ENCODE assay signal across 8 mouse cellular contexts in the genomic region with DNA sequence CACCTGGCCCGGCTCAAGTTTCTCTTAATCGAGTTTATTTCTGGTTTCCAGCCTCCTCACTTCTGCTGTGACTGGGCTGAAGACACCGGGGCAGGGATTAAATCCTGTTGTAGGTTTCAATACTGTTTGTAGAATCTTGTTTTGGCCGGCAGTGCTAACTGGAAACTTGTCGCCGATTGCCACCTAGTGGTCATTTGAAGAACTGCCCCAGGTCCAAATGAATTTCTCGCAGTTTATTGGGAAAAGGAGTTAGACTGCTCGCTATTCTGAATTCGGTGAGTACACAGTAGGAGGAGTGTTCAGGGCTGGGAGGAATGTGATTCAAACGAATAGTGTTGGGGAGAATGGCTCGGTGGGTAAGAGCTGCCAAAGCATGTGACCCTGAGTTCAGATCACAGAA. TPM values are rescaled to one million over a fixed set of nuclear protein-coding genes. Genes with fewer than 3 reads are reported as not detected.
A peak's percentile ranks its signal among the peaks of the same experiment; 100 is the strongest.
DNase-seq lines count a peak whose midpoint lies in the region; ATAC-seq and TF ChIP-seq lines count a peak whose summit lies in the region.

No protein-coding gene starts in this region.

- H3K27ac ChIP-seq in kidney, postnatal 0 days = no peak overlapping the region
- H3K27ac ChIP-seq in liver, embryonic 11.5 days (ENCODE audit: low read depth, low read length) = no peak overlapping the region
- no peak overlapping the region for H3K27ac ChIP-seq in stomach, embryonic 14.5 days (ENCODE audit: low read length)

- H3K9me3 ChIP-seq in kidney, postnatal 0 days (replicated peaks; ENCODE audit: low read length) = no peaks in the 10 kb centered on the region
- no peaks in the 10 kb centered on the region for H3K9me3 ChIP-seq in liver, embryonic 11.5 days (ENCODE audit: control insufficient read depth, low read length)
- no peaks in the 10 kb centered on the region for H3K9me3 ChIP-seq in stomach, embryonic 14.5 days (ENCODE audit: control insufficient read depth, low read depth, low read length)

- H3K27me3 ChIP-seq in kidney, postnatal 0 days (ENCODE audit: insufficient read depth, low read length) = no peaks in the 10 kb centered on the region
- no peaks in the 10 kb centered on the region for H3K27me3 ChIP-seq in liver, embryonic 11.5 days (replicated peaks; ENCODE audit: control insufficient read depth, insufficient read depth, low read length)
- no peaks in the 10 kb centered on the region for H3K27me3 ChIP-seq in stomach, embryonic 14.5 days (ENCODE audit: control insufficient read depth, insufficient read depth, low read length)

- H3K4me3 ChIP-seq in kidney, postnatal 0 days (replicated peaks; ENCODE audit: low read depth, low read length) = no peak overlapping the region
- no peak overlapping the region for H3K4me3 ChIP-seq in liver, embryonic 11.5 days (ENCODE audit: low read depth, low read length)
- no peak overlapping the region for H3K4me3 ChIP-seq in stomach, embryonic 14.5 days (ENCODE audit: low read depth, low read length)

- peak; percentile 91 for DNase-seq in 3T3-L1 (ENCODE audit: low read depth, low spot score)
- DNase-seq in adrenal gland, adult 18-20 months (ENCODE audit: low spot score in 2 of 2) = peak; percentile 79 to 82
- DNase-seq in embryo, embryonic 10.5 days (ENCODE audit: low spot score) = peak; percentile 93
- DNase-seq in gastrocnemius, postnatal 36 days = peak; percentile 51 to 67
- DNase-seq in kidney, postnatal 0 days (ENCODE audit: low spot score) = peak; percentile 94
- peak; percentile 73 for DNase-seq in liver, embryonic 11.5 days (ENCODE audit: low spot score)
- DNase-seq in naive thymus-derived CD4-positive, alpha-beta T cell, adult 2 months (ENCODE audit: low read depth) = peak; percentile 90

- whole genome bisulfite sequencing in kidney, postnatal 0 days = 2% methylated on average over 11 of the region's 11 CpGs
- WGBS in liver, embryonic 11.5 days = 4% methylated on average over 11 of the region's 11 CpGs
- whole genome bisulfite sequencing in stomach, embryonic 14.5 days = 3% methylated on average over 11 of the region's 11 CpGs

- TF ChIP-seq CTCF in kidney, postnatal 0 days (IDR thresholded peaks at IDR 0.05; ENCODE audit: low read depth) = peak; percentile 98

- H3K4me2 ChIP-seq in kidney, postnatal 0 days (ENCODE audit: low read length) = no peak overlapping the region
- H3K4me2 ChIP-seq in liver, embryonic 11.5 days = peak overlapping the region; percentile 26; the same call in 1 of the 2 replicates
- no peak overlapping the region for H3K4me2 ChIP-seq in stomach, embryonic 14.5 days (replicated peaks; ENCODE audit: low read depth, low read length)

- no peaks in the 10 kb centered on the region for H3K4me1 ChIP-seq in kidney, postnatal 0 days (replicated peaks; ENCODE audit: insufficient read depth, low read length)
- peaks cover 16% of the 10 kb centered on the region for H3K4me1 ChIP-seq in liver, embryonic 11.5 days (replicated peaks; ENCODE audit: control insufficient read depth, insufficient read depth, low read length)
- H3K4me1 ChIP-seq in stomach, embryonic 14.5 days (ENCODE audit: control insufficient read depth, insufficient read depth, low read length) = no peaks in the 10 kb centered on the region

- intact Hi-C loops in gastrocnemius, postnatal 36 days (cut with DNase I) = loop anchor here (1.0 to 5.0 kb wide), 2 partner anchors 133 to 257 kb away; no protein-coding TSS in a partner anchor

- ATAC-seq in kidney, postnatal 0 days (replicated peaks; ENCODE audit: low FRiP score, low read depth) = no peak
- no peak for ATAC-seq in liver, embryonic 11.5 days (replicated peaks; ENCODE audit: low FRiP score)
- ATAC-seq in stomach, embryonic 14.5 days (ENCODE audit: insufficient number of reproducible peaks, insufficient read depth, low FRiP score, low read depth) = peak; percentile 24; the same call in 1 of the 2 replicates

- no peak overlapping the region for H3K9ac ChIP-seq in kidney, postnatal 0 days (ENCODE audit: low read depth, low read length)
- no peak overlapping the region for H3K9ac ChIP-seq in liver, embryonic 11.5 days (ENCODE audit: low read depth, low read length)
- no peak overlapping the region for H3K9ac ChIP-seq in stomach, embryonic 14.5 days (replicated peaks; ENCODE audit: low read depth, low read length)

- H3K36me3 ChIP-seq in kidney, postnatal 0 days (ENCODE audit: insufficient read depth, low read length) = no peaks in the 10 kb centered on the region
- no peaks in the 10 kb centered on the region for H3K36me3 ChIP-seq in liver, embryonic 11.5 days (ENCODE audit: control insufficient read depth, insufficient read depth, low read length)
- H3K36me3 ChIP-seq in stomach, embryonic 14.5 days (ENCODE audit: control insufficient read depth, insufficient read depth, low read length) = no peaks in the 10 kb centered on the region

RNA-seq across cellular contexts. Expression of gene Pim1, which starts 23.9 kb away (rescaled TPM):
- 100 to 1,000 TPM; 132 to 171 TPM for total RNA-seq in adrenal gland, adult 18-20 months (2021)
- total RNA-seq in gastrocnemius, postnatal 36 days (2021) = 10 to 100 TPM; 13.6 to 16.3 TPM
- 21.3 and 21.6 TPM in 2 replicates for polyA plus RNA-seq in kidney, postnatal 0 days (2015; fragmentation: Nextera tagmentation; extraction: Ambion mirVana)
- polyA plus RNA-seq in liver, embryonic 11.5 days (2014; fragmentation: Nextera tagmentation; extraction: Ambion mirVana) = 41.6 and 47.0 TPM in 2 replicates
- 10.1 TPM in 2 replicates for polyA plus RNA-seq in stomach, embryonic 14.5 days (2014; fragmentation: Nextera tagmentation; extraction: Ambion mirVana)

RNA-seq across cellular contexts. Expression of gene Gm17657, which starts 35.0 kb away (rescaled TPM):
- not detected for total RNA-seq in adrenal gland, adult 18-20 months (2021)
- not detected for total RNA-seq in gastrocnemius, postnatal 36 days (2021)
- not detected in 2 replicates for polyA plus RNA-seq in kidney, postnatal 0 days (2015; fragmentation: Nextera tagmentation; extraction: Ambion mirVana)
- polyA plus RNA-seq in liver, embryonic 11.5 days (2014; fragmentation: Nextera tagmentation; extraction: Ambion mirVana) = 0.11 TPM in 1 of 2 replicates, not detected in the other
- polyA plus RNA-seq in stomach, embryonic 14.5 days (2014; fragmentation: Nextera tagmentation; extraction: Ambion mirVana) = not detected in 2 replicates

RNA-seq across cellular contexts. Expression of gene Tbc1d22b, which starts 35.1 kb away (rescaled TPM):
- 10 to 100 TPM; 25.4 to 30.2 TPM for total RNA-seq in adrenal gland, adult 18-20 months (2021)
- total RNA-seq in gastrocnemius, postnatal 36 days (2021) = 1 to 10 TPM; 7.3 to 9.1 TPM
- polyA plus RNA-seq in kidney, postnatal 0 days (2015; fragmentation: Nextera tagmentation; extraction: Ambion mirVana) = 11.9 and 12.0 TPM in 2 replicates
- polyA plus RNA-seq in liver, embryonic 11.5 days (2014; fragmentation: Nextera tagmentation; extraction: Ambion mirVana) = 11.5 and 11.8 TPM in 2 replicates
- 15.2 and 15.6 TPM in 2 replicates for polyA plus RNA-seq in stomach, embryonic 14.5 days (2014; fragmentation: Nextera tagmentation; extraction: Ambion mirVana)

RNA-seq across cellular contexts. Expression of gene Tmem217, which starts 37.8 kb away (rescaled TPM):
- not detected for total RNA-seq in adrenal gland, adult 18-20 months (2021)
- not detected for total RNA-seq in gastrocnemius, postnatal 36 days (2021)
- polyA plus RNA-seq in kidney, postnatal 0 days (2015; fragmentation: Nextera tagmentation; extraction: Ambion mirVana) = 0.20 and 0.51 TPM in 2 replicates
- polyA plus RNA-seq in liver, embryonic 11.5 days (2014; fragmentation: Nextera tagmentation; extraction: Ambion mirVana) = 0.42 and 0.52 TPM in 2 replicates
- 0.62 and 0.65 TPM in 2 replicates for polyA plus RNA-seq in stomach, embryonic 14.5 days (2014; fragmentation: Nextera tagmentation; extraction: Ambion mirVana)
